Mouse (Mus musculus) brain, adult 2 months (tissue): ENCODE measurements around the gene Gm5798.
"Not testable (repeated sequence)": the region's sequence is repeated elsewhere in the genome, so short reads cannot be mapped to it uniquely, and the experiment has no call there.

Experiments used
- DNase-seq: peaks from one replicate; pipeline ENCODE4 v3.0.0; 2011; ENCODE audit warnings: low read depth, low spot score

Gene Gm5798

DNA sequence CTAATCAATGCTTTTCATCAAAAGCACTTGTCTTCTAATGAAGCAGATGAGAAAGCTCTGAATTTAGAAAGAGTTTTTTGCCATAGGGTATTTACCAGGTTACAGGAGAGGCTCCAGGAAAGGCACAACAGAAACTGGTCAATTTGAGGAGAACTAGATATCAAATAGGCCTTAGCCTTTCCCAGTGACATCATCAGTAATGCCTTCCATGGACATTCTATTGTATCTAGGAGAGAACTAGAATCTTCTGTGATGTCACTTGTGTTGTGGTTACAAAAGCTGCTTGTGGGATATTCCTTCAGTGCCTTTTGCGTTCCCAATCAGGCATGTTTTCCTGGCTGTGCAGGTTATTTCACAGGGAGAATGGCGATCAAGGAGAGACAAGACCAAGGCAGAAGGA, at the start of gene Gm5798:
TSS of gene Gm5798 (plus strand) at position 301 of the 400 bp plus-strand sequence.
- DNase-seq, result not testable (repeated sequence)

DNA sequence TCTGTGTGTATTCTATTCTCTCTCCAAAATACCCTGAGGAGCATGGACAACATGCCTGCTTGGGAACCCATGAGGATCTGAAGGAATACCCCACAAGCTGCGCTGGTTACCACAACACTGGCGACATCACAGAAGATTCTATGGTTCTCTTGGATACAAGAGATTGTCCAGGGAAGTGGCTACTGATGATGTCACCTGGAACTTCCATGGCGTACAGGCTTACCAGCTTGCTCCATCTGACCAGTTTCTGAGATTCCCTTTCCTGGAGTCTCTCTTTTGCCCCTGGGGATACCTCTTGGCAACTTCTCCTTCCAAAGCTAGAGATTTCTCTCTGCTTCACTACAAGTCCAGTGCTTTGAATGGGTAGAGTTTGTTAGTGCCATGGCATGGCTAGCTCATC, 37.9 kb downstream of the Gm5798 start, which contains the start of gene Gm7945:
TSS of gene Gm7945 (minus strand) at position 101 of the 400 bp plus-strand sequence.
- DNase-seq, result not testable (repeated sequence)
